Mouse (Mus musculus) heart, adult 2 months (tissue): Measurements from ENCODE around the gene Zfp784.

Experiments used
- CTCF ChIP-seq: fragments of 200-600 bp; IDR thresholded peaks from 2 replicates; pipeline ENCODE4 v1.8.1; 2022; ENCODE audit warnings: antibody characterized with exemption, mild to moderate bottlenecking, moderate library complexity
- POLR2A ChIP-seq: fragments of 200-500 bp; IDR thresholded peaks from 2 replicates; pipeline ENCODE4 v1.6.1; 2011; ENCODE audit warnings: mild to moderate bottlenecking, low read depth, low read length, control low read depth; ENCODE audit not compliant: insufficient read depth

DNA sequence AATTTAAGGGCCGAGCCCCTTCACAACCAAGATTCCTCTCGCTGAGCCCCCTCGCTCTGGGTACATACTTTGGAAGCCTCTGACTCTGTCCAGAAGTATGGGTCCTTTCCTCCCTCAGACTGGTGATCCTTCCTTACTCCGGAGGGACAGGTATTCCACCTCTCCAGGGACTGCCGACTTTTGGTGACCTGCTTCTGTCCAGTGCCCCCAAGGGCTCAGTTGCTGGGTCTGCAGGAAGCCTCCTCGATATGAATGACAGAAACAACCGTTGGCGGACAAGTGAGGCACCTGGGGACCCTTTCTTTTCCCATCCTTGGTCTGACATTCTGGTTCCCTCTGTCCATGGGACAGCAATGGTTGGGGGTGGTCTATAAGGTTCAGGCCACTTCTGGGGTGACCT is 19.1 kb upstream of the Zfp784 start:
- no peak for TF ChIP-seq CTCF
- TF ChIP-seq POLR2A = no peak
